Mouse (Mus musculus): Measurements from ENCODE around the gene Cdc25b. TPM values are rescaled to one million over a fixed set of nuclear protein-coding genes. Genes with fewer than 3 reads are reported as not detected.

The Cdc25b gene
- total RNA-seq, 1 experiment, result 9.7 TPM

GRCm38 (mm10) chr2:131215941-131216858 lies 29.5 kb downstream of the Cdc25b start:
- TF ChIP-seq ZC3H11A (IDR thresholded peaks at IDR 0.05; ENCODE audit: borderline replicate concordance, low read depth, low read length) (no peak), CHD2 (IDR thresholded peaks at IDR 0.05; ENCODE audit: low read depth, low read length) (no peak)
- DNase-seq (ENCODE audit: low read depth, low spot score), result no peak
- Histone ChIP-seq H3K27ac (ENCODE audit: insufficient read depth, low read depth, low read length, poor library complexity, severe bottlenecking) (no peak overlapping the region), H3K36me3 (ENCODE audit: control insufficient read depth, insufficient read depth, low read length, poor library complexity, severe bottlenecking) (no peaks in the 10 kb centered on the region), H3K4me3 (ENCODE audit: insufficient read depth in 1 of 2, low read depth in 1 of 2, low read length in 2 of 2, poor library complexity in 1 of 2, severe bottlenecking in 1 of 2) (no peak overlapping the region), H3K9ac (ENCODE audit: insufficient read depth, low read depth, low read length, poor library complexity, severe bottlenecking) (no peak overlapping the region), H3K9me3 (ENCODE audit: control insufficient read depth, insufficient read depth, low read depth, low read length) (no peaks in the 10 kb centered on the region), H3K4me1 (ENCODE audit: control insufficient read depth in 2 of 2, insufficient read depth in 2 of 2, low read length in 2 of 2, poor library complexity in 1 of 2) (peaks cover 3% of the 10 kb centered on the region in 2 experiments; a peak in 3 of 4 replicates)
- in situ Hi-C loops (cut with MboI; ENCODE audit: low sequenced_read_pairs in 2 of 2, unreplicated experiment in 2 of 2), result no loop called here

DNA sequence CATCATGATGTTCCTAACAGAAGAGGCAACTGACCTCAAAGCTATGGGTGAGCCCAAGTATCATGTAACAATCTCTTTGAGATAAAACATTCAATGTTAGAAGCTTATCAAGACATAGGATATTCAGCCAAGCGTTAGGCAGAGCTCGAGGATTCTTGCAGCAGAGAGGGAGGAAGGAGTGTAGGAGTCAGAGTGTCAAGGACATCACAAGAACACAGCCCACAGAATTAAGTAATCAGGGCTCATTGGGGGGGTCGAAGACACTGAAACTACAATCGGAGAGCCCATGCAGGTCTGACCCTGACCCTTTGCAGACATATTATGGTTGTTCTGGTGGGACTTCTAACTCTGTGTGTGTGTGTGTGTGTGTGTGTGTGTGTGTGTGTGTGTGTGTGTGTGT lies 33.3 kb downstream of the Cdc25b start:
- Histone ChIP-seq H3K4me3 (ENCODE audit: insufficient read depth in 1 of 2, low read depth in 1 of 2, low read length in 2 of 2, poor library complexity in 1 of 2, severe bottlenecking in 1 of 2) (no peak overlapping the region), H3K9me3 (ENCODE audit: control insufficient read depth, insufficient read depth, low read depth, low read length) (no peaks in the 10 kb centered on the region), H3K9ac (ENCODE audit: insufficient read depth, low read depth, low read length, poor library complexity, severe bottlenecking) (no peak overlapping the region), H3K27ac (ENCODE audit: insufficient read depth, low read depth, low read length, poor library complexity, severe bottlenecking) (no peak overlapping the region), H3K36me3 (ENCODE audit: control insufficient read depth, insufficient read depth, low read length, poor library complexity, severe bottlenecking) (no peaks in the 10 kb centered on the region), H3K4me1 (ENCODE audit: control insufficient read depth in 2 of 2, insufficient read depth in 2 of 2, low read length in 2 of 2, poor library complexity in 1 of 2) (peaks cover 0 to 3% of the 10 kb centered on the region in 2 experiments; a peak in 3 of 4 replicates)
- TF ChIP-seq MAFK (IDR thresholded peaks at IDR 0.05; ENCODE audit: insufficient read depth, low read depth, low read length), result no peak
- TF ChIP-seq ZNF384 (IDR thresholded peaks at IDR 0.05; ENCODE audit: low read depth, low read length), result no peak
- TF ChIP-seq CHD2 (IDR thresholded peaks at IDR 0.05; ENCODE audit: low read depth, low read length), result no peak
- no peak for TF ChIP-seq ZC3H11A (IDR thresholded peaks at IDR 0.05; ENCODE audit: borderline replicate concordance, low read depth, low read length)
- no peak for TF ChIP-seq HCFC1 (IDR thresholded peaks at IDR 0.05; ENCODE audit: borderline replicate concordance, insufficient read depth, low read length)
- in situ Hi-C loops (cut with MboI; ENCODE audit: low sequenced_read_pairs in 2 of 2, unreplicated experiment in 2 of 2), result no loop called here
- no peak for DNase-seq (ENCODE audit: low read depth, low spot score)

GRCm38 (mm10) chr2:131221853-131222515 lies 35.2 kb downstream of the Cdc25b start:
- TF ChIP-seq ZNF384 (IDR thresholded peaks at IDR 0.05; ENCODE audit: low read depth, low read length), result no peak
- TF ChIP-seq MAFK (IDR thresholded peaks at IDR 0.05; ENCODE audit: insufficient read depth, low read depth, low read length), result no peak
- TF ChIP-seq CHD2 (IDR thresholded peaks at IDR 0.05; ENCODE audit: low read depth, low read length), result no peak
- TF ChIP-seq ZC3H11A (IDR thresholded peaks at IDR 0.05; ENCODE audit: borderline replicate concordance, low read depth, low read length), result no peak
- TF ChIP-seq HCFC1 (IDR thresholded peaks at IDR 0.05; ENCODE audit: borderline replicate concordance, insufficient read depth, low read length), result no peak
- H3K36me3 ChIP-seq (ENCODE audit: control insufficient read depth, insufficient read depth, low read length, poor library complexity, severe bottlenecking), result no peaks in the 10 kb centered on the region
- H3K4me1 ChIP-seq (ENCODE audit: control insufficient read depth in 2 of 2, insufficient read depth in 2 of 2, low read length in 2 of 2, poor library complexity in 1 of 2), result peaks cover 0 to 4% of the 10 kb centered on the region in 2 experiments; a peak in 3 of 4 replicates
- in situ Hi-C loops (cut with MboI; ENCODE audit: low sequenced_read_pairs in 2 of 2, unreplicated experiment in 2 of 2), result no loop called here
- no peaks in the 10 kb centered on the region for H3K9me3 ChIP-seq (ENCODE audit: control insufficient read depth, insufficient read depth, low read depth, low read length)
- H3K9ac ChIP-seq (ENCODE audit: insufficient read depth, low read depth, low read length, poor library complexity, severe bottlenecking), result no peak overlapping the region
- H3K4me3 ChIP-seq (ENCODE audit: insufficient read depth in 1 of 2, low read depth in 1 of 2, low read length in 2 of 2, poor library complexity in 1 of 2, severe bottlenecking in 1 of 2), result no peak overlapping the region
- no peak for DNase-seq (ENCODE audit: low read depth, low spot score)
- H3K27ac ChIP-seq (ENCODE audit: insufficient read depth, low read depth, low read length, poor library complexity, severe bottlenecking), result no peak overlapping the region

DNA sequence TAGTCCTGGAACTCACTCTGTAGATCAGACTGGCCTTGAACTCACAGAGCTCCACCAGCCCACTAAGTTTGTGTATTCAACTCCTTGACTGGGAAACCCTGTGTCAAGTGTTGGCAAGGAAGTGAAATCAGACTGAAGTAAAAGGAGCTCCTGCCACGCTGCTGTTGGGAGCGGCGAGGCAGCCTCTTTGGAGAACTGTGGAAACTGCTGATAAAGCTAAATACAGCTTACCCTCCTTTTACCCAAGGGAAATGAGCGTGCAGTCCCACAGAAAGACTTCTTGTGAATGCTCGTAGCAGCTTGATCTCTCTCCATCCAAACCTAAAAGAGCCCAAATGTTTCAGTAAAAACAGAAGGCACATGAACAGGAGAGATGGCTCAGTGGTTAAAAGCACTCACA lies 35.8 kb downstream of the Cdc25b start:
- Histone ChIP-seq H3K36me3 (ENCODE audit: control insufficient read depth, insufficient read depth, low read length, poor library complexity, severe bottlenecking) (no peaks in the 10 kb centered on the region), H3K4me1 (ENCODE audit: control insufficient read depth in 2 of 2, insufficient read depth in 2 of 2, low read length in 2 of 2, poor library complexity in 1 of 2) (peaks cover 0 to 2% of the 10 kb centered on the region in 2 experiments; a peak in 2 of 4 replicates), H3K9me3 (ENCODE audit: control insufficient read depth, insufficient read depth, low read depth, low read length) (no peaks in the 10 kb centered on the region), H3K4me3 (ENCODE audit: insufficient read depth in 1 of 2, low read depth in 1 of 2, low read length in 2 of 2, poor library complexity in 1 of 2, severe bottlenecking in 1 of 2) (no peak overlapping the region), H3K9ac (ENCODE audit: insufficient read depth, low read depth, low read length, poor library complexity, severe bottlenecking) (no peak overlapping the region), H3K27ac (ENCODE audit: insufficient read depth, low read depth, low read length, poor library complexity, severe bottlenecking) (no peak overlapping the region)
- TF ChIP-seq HCFC1 (IDR thresholded peaks at IDR 0.05; ENCODE audit: borderline replicate concordance, insufficient read depth, low read length) (no peak), ZNF384 (IDR thresholded peaks at IDR 0.05; ENCODE audit: low read depth, low read length) (no peak), ZC3H11A (IDR thresholded peaks at IDR 0.05; ENCODE audit: borderline replicate concordance, low read depth, low read length) (no peak), CHD2 (IDR thresholded peaks at IDR 0.05; ENCODE audit: low read depth, low read length) (no peak), MAFK (IDR thresholded peaks at IDR 0.05; ENCODE audit: insufficient read depth, low read depth, low read length) (no peak)
- in situ Hi-C loops (cut with MboI; ENCODE audit: low sequenced_read_pairs in 2 of 2, unreplicated experiment in 2 of 2), result no loop called here
- no peak for DNase-seq (ENCODE audit: low read depth, low spot score)

Measured in ES-E14 (cell line).